8 mouse cellular contexts compared by ENCODE assay signal in the genomic region with DNA sequence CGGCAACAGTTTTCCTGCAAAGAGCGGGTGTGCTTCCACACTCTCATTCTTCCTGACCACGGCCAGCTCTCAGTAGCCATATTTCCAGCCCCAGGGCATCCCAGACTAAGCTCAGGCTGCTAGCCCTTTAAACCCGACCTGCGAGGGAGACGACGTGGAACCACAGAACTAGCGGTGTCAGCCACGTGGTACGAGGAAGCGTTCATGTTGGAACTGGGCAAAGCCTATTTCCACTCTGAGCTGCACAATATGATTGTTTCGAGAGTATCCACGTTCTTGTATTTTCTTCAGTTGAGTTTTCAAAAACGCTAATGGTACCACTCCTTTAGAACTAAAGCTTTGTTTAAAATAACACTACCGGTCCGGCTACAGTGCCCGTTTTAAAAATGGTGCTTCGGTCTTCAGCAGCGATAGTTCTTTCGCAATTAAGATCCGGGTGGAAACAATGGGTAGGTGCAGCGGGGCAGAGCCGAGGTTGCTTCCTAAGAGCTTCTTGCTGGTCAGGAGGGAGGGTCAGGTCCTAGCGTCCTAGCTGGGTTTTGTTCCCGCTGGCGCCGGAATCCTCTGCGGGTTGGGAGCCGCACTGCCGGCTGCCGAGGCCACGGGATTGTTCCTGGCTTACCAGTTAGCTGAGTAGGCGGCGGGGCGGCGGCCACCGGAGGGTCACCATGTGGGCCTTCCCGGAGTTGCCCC. TPM values are rescaled to one million over a fixed set of nuclear protein-coding genes. Genes with fewer than 3 reads are reported as not detected.
DNase-seq lines count a peak whose midpoint lies in the region; ATAC-seq and TF ChIP-seq lines count a peak whose summit lies in the region.

No protein-coding gene starts in this region.

- H3K4me3 ChIP-seq in hindbrain, postnatal 0 days (ENCODE audit: low read length): peak overlapping the region; percentile 84
- H3K4me3 ChIP-seq in macrophage (ENCODE audit: inconsistent target): peak overlapping the region; percentile 76

- H3K36me3 ChIP-seq in hindbrain, postnatal 0 days (ENCODE audit: insufficient read depth, low read length): peaks cover 17% of the 10 kb centered on the region; the same call in 1 of the 2 replicates
- peaks cover 5% of the 10 kb centered on the region; the same call in 1 of the 2 replicates for H3K36me3 ChIP-seq in macrophage (ENCODE audit: inconsistent target)

- no peak for TF ChIP-seq CTCF in hindbrain, postnatal 0 days (IDR thresholded peaks at IDR 0.05; ENCODE audit: low read depth)

- peak overlapping the region; percentile 80 for H3K9ac ChIP-seq in hindbrain, postnatal 0 days (replicated peaks; ENCODE audit: low read length)

- no peaks in the 10 kb centered on the region for H3K27me3 ChIP-seq in hindbrain, postnatal 0 days (ENCODE audit: insufficient read depth, low read length)

- under 1% methylated on average over 38 of the region's 38 CpGs for WGBS in hindbrain, postnatal 0 days
- 1% methylated on average over 38 of the region's 38 CpGs for WGBS in macrophage (ENCODE audit: missing documents)

- H3K27ac ChIP-seq in hindbrain, postnatal 0 days: peak overlapping the region; percentile 85
- H3K27ac ChIP-seq in macrophage: peak overlapping the region; percentile 80

- peak; percentile 95 for ATAC-seq in hindbrain, postnatal 0 days

- 0 out of 2 replicates have a peak, but pooled peaks cover 10% of the 10 kb centered on the region for H3K4me1 ChIP-seq in hindbrain, postnatal 0 days (ENCODE audit: insufficient read depth, low read length)

- DNase-seq in adipocyte (ENCODE audit: low spot score): peak; percentile 89
- DNase-seq in embryo, embryonic 10 days (ENCODE audit: low spot score): peak; percentile 93
- DNase-seq in gastrocnemius, adult 8-10 months (ENCODE audit: low spot score in 2 of 2): peak; percentile 61 to 77
- DNase-seq in hindbrain, postnatal 0 days (ENCODE audit: low spot score): peak; percentile 91
- peak; percentile 81 to 87 for DNase-seq in left cerebral cortex, adult 18-20 months (ENCODE audit: low spot score in 2 of 2)
- peak; percentile 91 for DNase-seq in right cerebral cortex, adult 18-20 months
- DNase-seq in urinary bladder, postnatal 14 days (ENCODE audit: low spot score): peak; percentile 87

- no peaks in the 10 kb centered on the region for H3K9me3 ChIP-seq in hindbrain, postnatal 0 days (ENCODE audit: low read length)

- peaks cover 21% of the 10 kb centered on the region for H3K79me2 ChIP-seq in macrophage (ENCODE audit: inconsistent target)

- peak overlapping the region; percentile 76 for H3K4me2 ChIP-seq in hindbrain, postnatal 0 days (ENCODE audit: low read depth, low read length)

RNA-seq across cellular contexts. Expression of a gene that starts 0.7 kb away (rescaled TPM):
- 10 to 100 TPM; 10.9 to 14.8 (median 13.0) TPM for total RNA-seq in gastrocnemius, adult 8-10 months (2022)
- total RNA-seq in hindbrain, postnatal 0 days (2014; rRNA removed): 16.4 and 24.6 TPM in 2 replicates
- polyA plus RNA-seq in hindbrain, postnatal 0 days (2015; fragmentation: Nextera tagmentation; extraction: Ambion mirVana): 30.9 and 34.9 TPM in 2 replicates
- total RNA-seq in left cerebral cortex, adult 18-20 months (2021): 10 to 100 TPM; 13.4 to 16.3 TPM
- 10 to 100 TPM in 8 of 26 experiments, 1 to 10 TPM in 18; 1.8 to 19.0 (median 8.1) TPM for total RNA-seq in macrophage (2018; cell fraction: chromatin; rRNA removed)
- 10 to 100 TPM; 16.0 to 41.5 (median 24.9) TPM for total RNA-seq in macrophage (2018; cell fraction: cytosol; rRNA removed)
- 10 to 100 TPM in 23 of 26 experiments, 1 to 10 TPM in 3; 8.1 to 38.5 (median 15.1) TPM for total RNA-seq in macrophage (2018; cell fraction: nucleus; rRNA removed)
- polyA plus RNA-seq in macrophage (2018): 30.6 to 40.7 TPM (median 36.3 TPM) in 3 replicates

RNA-seq across cellular contexts. Expression of a gene that starts 6.4 kb away (rescaled TPM):
- 10 to 100 TPM; 10.4 to 18.9 (median 15.2) TPM for total RNA-seq in gastrocnemius, adult 8-10 months (2022)
- 50.5 and 55.6 TPM in 2 replicates for total RNA-seq in hindbrain, postnatal 0 days (2014; rRNA removed)
- polyA plus RNA-seq in hindbrain, postnatal 0 days (2015; fragmentation: Nextera tagmentation; extraction: Ambion mirVana): 19.6 and 22.8 TPM in 2 replicates
- total RNA-seq in left cerebral cortex, adult 18-20 months (2021): 100 to 1,000 TPM; 188 to 207 TPM
- 10 to 100 TPM in 12 of 26 experiments, 1 to 10 TPM in 14; 2.6 to 55.0 (median 8.7) TPM for total RNA-seq in macrophage (2018; cell fraction: chromatin; rRNA removed)
- total RNA-seq in macrophage (2018; cell fraction: cytosol; rRNA removed): 10 to 100 TPM; 11.3 to 30.6 (median 19.6) TPM
- total RNA-seq in macrophage (2018; cell fraction: nucleus; rRNA removed): 10 to 100 TPM in 23 of 26 experiments, 1 to 10 TPM in 3; 2.8 to 48.3 (median 17.3) TPM
- 17.1 to 41.1 TPM (median 22.0 TPM) in 3 replicates for polyA plus RNA-seq in macrophage (2018)

RNA-seq across cellular contexts. Expression of a gene that starts 8.0 kb away (rescaled TPM):
- 10 to 100 TPM in 1 of 4 experiments, 1 to 10 TPM in 3; 7.8 to 10.3 (median 8.7) TPM for total RNA-seq in gastrocnemius, adult 8-10 months (2022)
- 272 and 314 TPM in 2 replicates for total RNA-seq in hindbrain, postnatal 0 days (2014; rRNA removed)
- polyA plus RNA-seq in hindbrain, postnatal 0 days (2015; fragmentation: Nextera tagmentation; extraction: Ambion mirVana): 123 and 136 TPM in 2 replicates
- total RNA-seq in left cerebral cortex, adult 18-20 months (2021): 10 to 100 TPM; 51.3 to 54.1 TPM
- total RNA-seq in macrophage (2018; cell fraction: chromatin; rRNA removed): 10 to 100 TPM in 1 of 26 experiments, 1 to 10 TPM in 23, under 1 TPM in 1, not detected in 1; 0.80 to 10.8 (median 3.0) TPM
- total RNA-seq in macrophage (2018; cell fraction: cytosol; rRNA removed): 10 to 100 TPM in 23 of 26 experiments, 1 to 10 TPM in 3; 8.4 to 24.6 (median 14.5) TPM
- total RNA-seq in macrophage (2018; cell fraction: nucleus; rRNA removed): 10 to 100 TPM in 4 of 26 experiments, 1 to 10 TPM in 22; 3.1 to 28.4 (median 6.3) TPM
- polyA plus RNA-seq in macrophage (2018): 7.9 to 22.2 TPM (median 12.3 TPM) in 3 replicates

RNA-seq across cellular contexts. Expression of a gene that starts 17.5 kb away (rescaled TPM):
- 10 to 100 TPM; 24.2 to 26.1 (median 25.2) TPM for total RNA-seq in gastrocnemius, adult 8-10 months (2022)
- total RNA-seq in hindbrain, postnatal 0 days (2014; rRNA removed): 38.7 and 38.8 TPM in 2 replicates
- polyA plus RNA-seq in hindbrain, postnatal 0 days (2015; fragmentation: Nextera tagmentation; extraction: Ambion mirVana): 64.3 and 67.3 TPM in 2 replicates
- 10 to 100 TPM; 18.1 to 19.7 TPM for total RNA-seq in left cerebral cortex, adult 18-20 months (2021)
- total RNA-seq in macrophage (2018; cell fraction: chromatin; rRNA removed): 10 to 100 TPM in 17 of 26 experiments, 1 to 10 TPM in 9; 3.7 to 43.5 (median 17.2) TPM
- total RNA-seq in macrophage (2018; cell fraction: cytosol; rRNA removed): 10 to 100 TPM; 18.1 to 35.7 (median 32.0) TPM
- total RNA-seq in macrophage (2018; cell fraction: nucleus; rRNA removed): 10 to 100 TPM in 19 of 26 experiments, 1 to 10 TPM in 7; 5.2 to 27.7 (median 15.3) TPM
- 22.5 to 38.8 TPM (median 27.1 TPM) in 3 replicates for polyA plus RNA-seq in macrophage (2018)

RNA-seq across cellular contexts. Expression of a gene that starts 21.0 kb away (rescaled TPM):
- 1 to 10 TPM; 4.5 to 9.6 (median 7.2) TPM for total RNA-seq in gastrocnemius, adult 8-10 months (2022)
- total RNA-seq in hindbrain, postnatal 0 days (2014; rRNA removed): 28.4 and 38.6 TPM in 2 replicates
- polyA plus RNA-seq in hindbrain, postnatal 0 days (2015; fragmentation: Nextera tagmentation; extraction: Ambion mirVana): 14.8 and 15.2 TPM in 2 replicates
- total RNA-seq in left cerebral cortex, adult 18-20 months (2021): 10 to 100 TPM; 29.1 to 36.1 TPM
- total RNA-seq in macrophage (2018; cell fraction: chromatin; rRNA removed): 100 to 1,000 TPM in 11 of 26 experiments, 10 to 100 TPM in 15; 21.2 to 178 (median 96.4) TPM
- 10 to 100 TPM in 12 of 26 experiments, 1 to 10 TPM in 14; 2.9 to 17.1 (median 8.6) TPM for total RNA-seq in macrophage (2018; cell fraction: cytosol; rRNA removed)
- total RNA-seq in macrophage (2018; cell fraction: nucleus; rRNA removed): 100 to 1,000 TPM in 1 of 26 experiments, 10 to 100 TPM in 25; 20.0 to 114 (median 54.3) TPM
- 5.9 to 13.1 TPM (median 6.2 TPM) in 3 replicates for polyA plus RNA-seq in macrophage (2018)

Comparison
In these comparisons a context has a peak if more than half of its experiments do, and no peak if none do; other contexts are left out.
1. Peak in every context shown above with its lines: DNase-seq, ATAC-seq, H3K4me3 ChIP-seq and H3K27ac ChIP-seq.
2. RNA of a gene that starts 8.0 kb away (total RNA-seq): 272 to 314 TPM in hindbrain, postnatal 0 days and 51.3 to 54.1 TPM in left cerebral cortex, adult 18-20 months; 7.8 to 10.3 TPM in gastrocnemius, adult 8-10 months; every median in the first group is over 4 times any median in the second.